Mouse (Mus musculus) midbrain, embryonic 16.5 days (tissue): ENCODE data around the gene Uqcr11. TPM values are rescaled to one million over a fixed set of nuclear protein-coding genes. Genes with fewer than 3 reads are reported as not detected.

Source experiments
- ATAC-seq: fragments of 200-750 bp; cut with Nextera tagmentation; 2 replicates; pipeline ENCODE4 v1.8.0; 2017; ENCODE audit warnings: moderate TSS enrichment
- H3K27ac ChIP-seq: fragments of 300-500 bp; sonication (generic); 2 replicates; pipeline ENCODE4 v1.5.1; 2014; ENCODE audit warnings: mild to moderate bottlenecking, low read length, mixed read lengths
- H3K27me3 ChIP-seq: fragments of 300-500 bp; sonication (generic); 2 replicates; pipeline ENCODE4 v1.6.1; 2014; ENCODE audit warnings: low read depth, low read length, mixed read lengths; ENCODE audit not compliant: control insufficient read depth, insufficient read depth
- H3K36me3 ChIP-seq: fragments of 300-500 bp; sonication (generic); 2 replicates; pipeline ENCODE4 v1.6.1; 2014; ENCODE audit warnings: mild to moderate bottlenecking, low read length, moderate library complexity, mixed read lengths; ENCODE audit not compliant: control insufficient read depth, insufficient read depth
- H3K4me1 ChIP-seq: fragments of 300-500 bp; sonication (generic); 2 replicates; pipeline ENCODE4 v1.6.1; 2014; ENCODE audit warnings: mild to moderate bottlenecking, low read length, mixed read lengths; ENCODE audit not compliant: control insufficient read depth, insufficient read depth
- H3K4me2 ChIP-seq: fragments of 300-500 bp; sonication (generic); 2 replicates; pipeline ENCODE4 v1.6.1; 2014; ENCODE audit warnings: mild to moderate bottlenecking, low read length, mixed read lengths
- H3K4me3 ChIP-seq: fragments of 300-500 bp; sonication (generic); 2 replicates; pipeline ENCODE4 v1.5.1; 2014; ENCODE audit warnings: low read depth, mild to moderate bottlenecking, low read length, moderate library complexity, mixed read lengths
- H3K9ac ChIP-seq: fragments of 300-500 bp; sonication (generic); 2 replicates; pipeline ENCODE4 v1.6.1; 2014; ENCODE audit warnings: low read depth, low read length, mixed read lengths
- H3K9me3 ChIP-seq: fragments of 300-500 bp; sonication (generic); replicated peaks from 2 replicates; pipeline ENCODE4 v1.6.1; 2014; ENCODE audit warnings: mild to moderate bottlenecking, low read length, mixed read lengths; ENCODE audit not compliant: control insufficient read depth, poor library complexity, severe bottlenecking
- WGBS: fragments of 180-500 bp; shearing (Covaris S2); extraction: QIAGEN DNeasy Blood & Tissue Kit; methylation state at CpG from one replicate; pipeline ENCODE4 v1.1.7; 2014; 5-methylcytosine and 5-hydroxymethylcytosine counted together
- polyA plus RNA-seq: library from polyadenylated mRNA; unstranded; fragments of >200 nt; fragmentation: Nextera tagmentation; extraction: Ambion mirVana; gene quantifications from 2 replicates; pipeline ENCODE4 v1.2.1, GENCODE M21; 2015

Uqcr11 gene
- polyA plus RNA-seq, 1 experiment from 2014 or later: 532 TPM

DNA sequence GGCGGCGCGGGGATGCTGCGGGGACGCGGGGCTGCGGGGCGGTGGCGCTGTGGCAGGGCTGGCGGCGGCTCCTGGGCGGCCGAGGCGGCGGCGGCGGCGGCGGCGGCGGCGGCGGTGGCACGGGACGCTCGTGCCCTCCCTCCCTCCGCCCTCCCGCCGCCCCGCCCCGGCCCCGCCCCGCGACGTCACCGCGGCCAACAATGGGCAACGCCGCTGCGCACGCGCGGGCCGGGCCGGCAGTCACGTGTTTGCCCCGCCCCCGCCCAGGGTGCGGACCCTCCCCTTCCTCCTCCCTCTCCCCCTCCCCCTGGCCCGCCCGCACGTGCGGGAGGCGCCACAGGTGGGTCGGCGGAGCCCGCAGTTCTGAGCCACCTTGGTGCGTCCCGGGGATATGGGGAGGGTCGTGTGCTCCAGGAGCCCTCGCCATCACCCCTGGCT is 19.1 kb downstream of the Uqcr11 start, which contains the start of gene Mex3d:
TSS of gene Mex3d (minus strand) at position 138 of the 438 bp plus-strand sequence.
- Histone ChIP-seq H3K4me3 (peak within 1 kb of the TSS; percentile 97), H3K4me2 (peak within 1 kb of the TSS; percentile 95), H3K27me3 (no peaks in the 10 kb centered on the region), H3K36me3 (peaks cover 24% of the 10 kb centered on the region), H3K27ac (peak within 1 kb of the TSS; percentile 98), H3K9me3 (no peaks in the 10 kb centered on the region), H3K4me1 (peaks cover 31% of the 10 kb centered on the region), H3K9ac (peak within 1 kb of the TSS; percentile 100)
- 0 out of 2 replicates have a peak, but pooled peaks have one; percentile 14 for ATAC-seq
- WGBS: 0% methylated on average over 19 of the region's 61 CpGs

DNA sequence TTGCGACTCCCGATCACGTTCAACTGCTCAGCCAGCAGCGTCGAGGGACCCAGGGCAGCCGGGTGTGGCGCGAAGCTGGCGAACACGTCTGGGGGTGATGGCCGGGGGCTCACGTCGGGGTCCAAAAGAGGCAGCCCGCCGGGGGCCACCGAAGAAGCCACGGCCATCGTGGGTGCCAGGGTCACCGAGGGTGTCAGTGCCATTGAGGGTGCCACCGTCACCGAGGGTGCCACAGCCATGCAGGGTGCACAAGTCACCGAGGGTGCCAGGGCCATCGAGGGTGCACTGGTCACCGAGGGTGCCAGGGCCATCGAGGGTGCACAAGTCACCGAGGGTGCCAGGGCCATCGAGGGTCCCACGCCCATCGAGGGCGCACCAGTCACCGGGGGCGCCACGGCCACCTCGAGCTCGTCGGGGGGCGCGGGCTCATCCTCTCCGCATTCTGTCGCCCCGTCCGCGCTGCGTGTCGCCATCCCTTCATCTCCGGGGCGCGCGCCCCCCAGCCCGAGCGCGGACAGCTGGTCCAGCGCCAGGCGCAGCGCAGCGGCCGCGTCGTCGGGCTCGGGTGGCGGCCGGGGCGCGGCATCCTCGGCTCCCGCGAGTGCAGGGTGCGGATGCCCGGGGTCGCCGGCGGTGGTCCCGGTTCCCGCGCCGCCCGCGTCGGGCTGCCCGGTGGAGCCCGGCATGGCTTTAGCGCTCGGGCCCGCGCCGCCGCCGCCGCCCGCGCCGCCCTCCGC is 19.7 kb downstream of the Uqcr11 start:
- ATAC-seq: no peak
- no peaks in the 10 kb centered on the region for H3K27me3 ChIP-seq
- H3K9ac ChIP-seq: peak overlapping the region; percentile 100
- peak overlapping the region; percentile 98 for H3K27ac ChIP-seq
- peak overlapping the region; percentile 95 for H3K4me2 ChIP-seq
- H3K9me3 ChIP-seq: no peaks in the 10 kb centered on the region
- WGBS: under 1% methylated on average over 56 of the region's 94 CpGs
- H3K36me3 ChIP-seq: peaks cover 24% of the 10 kb centered on the region
- peak overlapping the region; percentile 97 for H3K4me3 ChIP-seq
- peaks cover 34% of the 10 kb centered on the region for H3K4me1 ChIP-seq

DNA sequence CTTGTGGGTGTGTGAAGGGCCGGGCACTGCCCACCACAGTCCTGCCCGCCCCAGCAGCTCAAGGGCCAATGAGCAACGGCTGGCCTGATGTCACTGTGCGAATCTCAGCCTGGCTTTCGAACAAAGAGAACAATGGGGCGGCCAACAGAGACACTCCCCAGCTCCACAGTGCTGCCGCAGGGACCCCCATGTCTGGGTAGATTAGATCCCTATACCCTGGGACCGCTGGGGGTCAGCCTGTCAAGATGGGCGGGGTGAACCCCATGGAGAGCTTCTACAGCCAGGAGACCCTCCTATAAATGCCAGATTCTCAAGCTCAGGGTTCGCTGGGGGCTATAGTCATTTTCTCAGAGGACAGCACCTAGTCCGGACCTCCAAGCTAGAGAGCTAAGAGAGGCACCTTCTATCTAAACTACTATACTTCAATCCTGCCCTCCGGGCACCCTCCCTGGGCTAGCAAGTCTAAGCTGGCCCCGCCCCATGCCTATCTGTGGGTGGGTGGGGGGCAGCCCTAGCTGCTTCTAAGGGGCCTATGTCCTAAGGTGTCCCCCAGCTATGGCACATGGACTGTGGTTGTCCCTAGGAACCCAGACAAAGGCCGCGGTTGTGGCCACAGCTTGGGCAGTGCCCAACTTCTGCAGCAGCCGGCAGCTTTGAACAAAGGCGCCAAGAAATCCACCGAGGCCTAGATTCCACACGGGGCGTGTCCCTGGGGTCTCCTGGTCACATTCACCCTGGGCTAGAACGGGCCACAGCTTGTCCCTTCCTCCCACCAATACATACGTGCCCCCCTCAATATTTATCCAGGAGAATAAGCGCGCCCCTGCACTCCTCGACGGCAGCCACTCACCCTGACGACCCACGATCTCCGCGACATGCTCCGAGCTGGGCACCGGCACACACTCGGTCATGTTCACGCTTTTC is 20.6 kb downstream of the Uqcr11 start:
- WGBS: 1% methylated on average over 34 of the region's 34 CpGs
- Histone ChIP-seq H3K27me3 (no peaks in the 10 kb centered on the region), H3K4me2 (peak overlapping the region; percentile 95), H3K9ac (peak overlapping the region; percentile 100), H3K9me3 (no peaks in the 10 kb centered on the region), H3K4me1 (peaks cover 35% of the 10 kb centered on the region), H3K36me3 (peaks cover 28% of the 10 kb centered on the region), H3K27ac (peak overlapping the region; percentile 98), H3K4me3 (peak overlapping the region; percentile 97)
- ATAC-seq: peak; percentile 82

DNA sequence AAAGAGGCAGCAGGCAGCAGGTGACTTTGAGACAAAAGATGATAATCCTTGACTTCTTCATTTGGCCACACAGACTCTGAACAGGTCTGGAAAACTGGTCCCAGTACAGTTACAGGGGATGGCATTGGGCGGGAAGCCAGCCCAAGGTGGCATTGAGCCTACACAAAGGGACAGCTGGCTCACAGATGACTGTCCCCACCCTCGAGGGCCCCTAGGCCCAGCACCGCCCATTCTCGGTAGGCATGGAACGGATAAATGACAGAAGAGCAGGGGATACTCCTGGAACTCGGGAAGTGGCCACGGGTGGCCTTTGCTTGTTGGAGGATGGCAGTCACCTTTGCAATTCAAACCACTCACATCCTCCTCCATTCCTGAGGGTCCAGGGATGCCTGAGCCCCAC is 21.3 kb downstream of the Uqcr11 start:
- Histone ChIP-seq H3K4me2 (peak overlapping the region; percentile 95), H3K4me1 (peaks cover 35% of the 10 kb centered on the region), H3K9me3 (no peaks in the 10 kb centered on the region), H3K9ac (peak overlapping the region; percentile 100), H3K4me3 (peak overlapping the region; percentile 97), H3K27me3 (no peaks in the 10 kb centered on the region), H3K36me3 (peaks cover 32% of the 10 kb centered on the region), H3K27ac (peak overlapping the region; percentile 98)
- WGBS: 3% methylated on average over 7 of the region's 7 CpGs
- ATAC-seq: peak; percentile 4; the same call in 1 of the 2 replicates

DNA sequence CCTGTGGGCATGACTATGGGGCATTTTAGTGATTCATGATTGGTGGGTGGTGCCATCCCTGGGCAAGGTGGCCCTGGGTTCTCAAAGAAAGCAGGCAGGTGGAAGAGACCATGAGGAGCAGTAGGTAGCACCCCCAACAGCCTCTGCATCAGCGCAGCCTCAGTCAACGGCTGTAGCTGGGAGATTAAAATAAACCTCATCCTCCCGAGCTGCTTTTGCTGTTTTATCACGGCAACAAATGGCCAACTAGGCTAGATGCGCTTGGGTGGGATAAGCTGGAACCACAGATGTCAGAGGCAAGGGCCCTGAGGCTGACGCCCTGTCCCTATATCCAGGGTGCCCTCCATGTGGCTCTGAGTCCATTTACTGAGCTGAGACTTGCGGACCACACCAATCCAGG is 21.9 kb downstream of the Uqcr11 start:
- Histone ChIP-seq H3K4me3 (peak overlapping the region; percentile 97), H3K27me3 (no peaks in the 10 kb centered on the region), H3K9ac (peak overlapping the region; percentile 100), H3K9me3 (no peaks in the 10 kb centered on the region), H3K4me1 (peaks cover 35% of the 10 kb centered on the region), H3K36me3 (peaks cover 36% of the 10 kb centered on the region), H3K27ac (peak overlapping the region; percentile 98), H3K4me2 (peak overlapping the region; percentile 95)
- 41% methylated on average over 7 of the region's 7 CpGs for WGBS
- no peak for ATAC-seq

DNA sequence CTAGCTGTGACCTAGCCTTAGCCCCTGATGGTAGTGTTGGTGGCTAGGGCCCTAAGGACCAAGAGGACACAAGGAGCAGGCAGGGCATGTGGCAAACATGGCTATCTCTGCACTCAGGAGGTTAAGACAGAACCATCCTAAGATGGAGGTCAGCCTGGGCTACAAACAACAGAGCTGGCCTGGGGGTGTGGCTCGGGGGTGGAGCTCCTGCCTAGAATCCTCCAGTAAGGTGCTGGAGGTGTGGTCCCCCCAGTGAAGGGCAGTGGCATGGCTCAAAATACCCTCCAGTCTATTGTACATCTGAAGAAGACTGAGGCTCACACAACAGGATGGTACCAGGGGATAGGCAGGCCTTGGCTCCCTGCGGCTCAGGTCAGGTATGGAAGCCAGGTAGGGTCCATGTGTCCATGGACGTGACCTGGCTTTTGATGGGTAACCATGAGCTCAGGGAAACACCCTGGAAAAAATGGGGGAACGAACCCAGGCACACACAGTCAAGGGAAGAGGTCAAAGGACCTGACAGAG is 22.5 kb downstream of the Uqcr11 start:
- Histone ChIP-seq H3K27ac (peak overlapping the region; percentile 98), H3K9ac (peak overlapping the region; percentile 100), H3K27me3 (no peaks in the 10 kb centered on the region), H3K4me3 (peak overlapping the region; percentile 97), H3K4me1 (peaks cover 35% of the 10 kb centered on the region), H3K9me3 (no peaks in the 10 kb centered on the region), H3K36me3 (peaks cover 40% of the 10 kb centered on the region), H3K4me2 (peak overlapping the region; percentile 95)
- no peak for ATAC-seq
- 78% methylated on average over 4 of the region's 4 CpGs for WGBS

DNA sequence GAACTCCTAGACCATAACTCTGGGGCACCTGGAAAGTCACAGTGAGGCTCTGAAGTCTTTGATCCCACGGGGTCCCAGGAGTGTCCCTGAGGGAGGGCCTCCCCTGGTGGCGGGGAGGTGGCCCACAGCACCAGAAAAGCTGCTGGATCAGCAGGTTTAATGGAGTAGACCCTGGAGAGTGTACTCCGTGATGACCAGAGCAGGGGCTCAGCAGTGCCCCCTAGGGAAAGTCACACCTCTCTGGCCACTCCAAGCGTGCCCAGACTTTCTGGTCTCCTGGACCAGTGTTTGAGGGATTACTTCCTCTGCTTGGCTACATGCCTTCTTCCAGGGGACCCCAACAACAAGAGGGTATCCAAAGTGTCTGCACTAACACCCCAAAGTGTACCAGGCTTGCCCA is 23.2 kb downstream of the Uqcr11 start:
- WGBS: 51% methylated on average over 4 of the region's 4 CpGs
- H3K27ac ChIP-seq: no peak overlapping the region

DNA sequence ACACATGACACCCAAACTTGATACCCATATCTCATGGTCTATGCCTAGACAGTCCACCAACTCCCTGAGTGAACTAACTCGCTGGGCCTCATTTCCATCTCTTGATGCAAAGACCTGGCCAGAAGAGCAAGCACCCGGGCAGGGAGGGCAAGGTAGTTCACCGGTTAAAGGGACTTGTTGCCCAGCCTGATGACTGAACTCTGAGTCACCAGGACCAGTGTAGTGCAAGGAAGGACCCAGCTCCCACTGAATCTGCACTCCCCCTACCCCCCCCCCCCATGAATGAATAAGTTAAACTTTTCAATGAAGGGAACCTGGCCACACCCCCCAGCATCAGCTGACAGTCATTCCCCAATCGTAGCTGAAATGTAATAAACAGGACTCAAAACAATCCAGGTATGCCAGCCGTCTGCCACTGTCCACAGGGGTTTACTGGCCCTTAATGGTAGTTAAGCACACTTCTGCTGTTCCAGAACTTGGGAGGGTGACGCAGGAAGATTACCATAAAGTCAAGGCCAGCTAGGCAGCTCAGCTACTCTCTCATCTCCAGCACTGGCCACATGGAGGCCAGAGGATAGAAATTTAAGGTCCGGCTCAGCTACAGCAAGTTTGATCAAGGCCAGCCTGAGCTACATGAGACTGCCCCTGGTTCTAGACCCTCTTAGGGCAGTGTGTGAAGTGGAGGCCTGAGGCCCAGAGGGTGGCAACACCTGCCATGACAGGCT is 23.8 kb downstream of the Uqcr11 start:
- Histone ChIP-seq H3K4me3 (peak overlapping the region; percentile 8; the same call in 1 of the 2 replicates), H3K27ac (no peak overlapping the region), H3K9me3 (no peaks in the 10 kb centered on the region), H3K9ac (no peak overlapping the region), H3K4me2 (peak overlapping the region; percentile 95), H3K4me1 (peaks cover 30% of the 10 kb centered on the region), H3K36me3 (peaks cover 40% of the 10 kb centered on the region), H3K27me3 (no peaks in the 10 kb centered on the region)
- ATAC-seq: no peak
- WGBS: 73% methylated on average over 7 of the region's 7 CpGs

More for the DNA sequence above, 23.2 kb downstream of the Uqcr11 start:
- H3K9ac ChIP-seq: peak overlapping the region; percentile 100
- peaks cover 40% of the 10 kb centered on the region for H3K36me3 ChIP-seq
- no peaks in the 10 kb centered on the region for H3K27me3 ChIP-seq
- H3K4me1 ChIP-seq: peaks cover 35% of the 10 kb centered on the region
- peak overlapping the region; percentile 95 for H3K4me2 ChIP-seq
- no peaks in the 10 kb centered on the region for H3K9me3 ChIP-seq
- ATAC-seq: no peak
- H3K4me3 ChIP-seq: peak overlapping the region; percentile 97
